In genomic region chr7:130993907-130994306, GRCm38 (mm10) we compare ENCODE assay signal across 13 mouse cellular contexts. TPM values are rescaled to one million over a fixed set of nuclear protein-coding genes. Genes with fewer than 3 reads are reported as not detected.
A peak's percentile ranks its signal among the peaks of the same experiment; 100 is the strongest.
DNase-seq lines count a peak whose midpoint lies in the region; ATAC-seq lines count a peak whose summit lies in the region.
"Had no signal": no experiment of that assay in that cellular context is flagged by ENCODE, and none has a peak within 500 bp of the region (broad histone marks: within the 10 kb centered on the region; RNA-seq: fewer than 3 reads in every experiment).

No protein-coding gene starts in this region.

- H3K4me2 ChIP-seq in intestine, embryonic 15.5 days (replicated peaks): no peak overlapping the region
- no peak overlapping the region for H3K4me2 ChIP-seq in intestine, embryonic 16.5 days (ENCODE audit: low read depth, low read length)
- H3K4me2 ChIP-seq in kidney, embryonic 14.5 days (replicated peaks; ENCODE audit: low read depth, low read length): no peak overlapping the region
- H3K4me2 ChIP-seq: embryonic facial prominence, embryonic 15.5 days; kidney, embryonic 15.5 days; limb, embryonic 15.5 days had no signal

- H3K27me3 ChIP-seq in intestine, embryonic 15.5 days (replicated peaks): no peaks in the 10 kb centered on the region
- no peaks in the 10 kb centered on the region for H3K27me3 ChIP-seq in intestine, embryonic 16.5 days (replicated peaks; ENCODE audit: control insufficient read depth, insufficient read depth, low read length)
- no peaks in the 10 kb centered on the region for H3K27me3 ChIP-seq in kidney, embryonic 14.5 days (ENCODE audit: control insufficient read depth, insufficient read depth, low read length)
- H3K27me3 ChIP-seq: embryonic facial prominence, embryonic 15.5 days; kidney, embryonic 15.5 days; limb, embryonic 15.5 days had no signal

- peak; percentile 21; the same call in 1 of the 2 replicates for ATAC-seq in intestine, embryonic 15.5 days
- ATAC-seq in intestine, embryonic 16.5 days: no peak
- no peak for ATAC-seq in kidney, embryonic 14.5 days (ENCODE audit: low FRiP score, low TSS enrichment)

- peak; percentile 15 for DNase-seq in thymus, postnatal 4 days
- no peak for DNase-seq in thymus, postnatal 14 days
- DNase-seq in embryo, embryonic 10.5 days (ENCODE audit: low spot score): peak; percentile 54
- no peak for DNase-seq in adrenal gland, postnatal 10 days
- DNase-seq: adrenal gland, postnatal 36 days; heart, adult 18-20 months had no signal

- WGBS in intestine, embryonic 15.5 days: 50% methylated on average over 8 of the region's 8 CpGs
- WGBS in intestine, embryonic 16.5 days: 50% methylated on average over 8 of the region's 8 CpGs
- 51% methylated on average over 8 of the region's 8 CpGs for WGBS in kidney, embryonic 14.5 days

- no peak overlapping the region for H3K27ac ChIP-seq in intestine, embryonic 15.5 days
- no peak overlapping the region for H3K27ac ChIP-seq in intestine, embryonic 16.5 days (ENCODE audit: low read length)
- H3K27ac ChIP-seq in kidney, embryonic 14.5 days (ENCODE audit: low read depth, low read length): no peak overlapping the region
- H3K27ac ChIP-seq: embryonic facial prominence, embryonic 15.5 days; kidney, embryonic 15.5 days; limb, embryonic 15.5 days had no signal

- no peak overlapping the region for H3K4me3 ChIP-seq in intestine, embryonic 15.5 days (replicated peaks)
- H3K4me3 ChIP-seq in intestine, embryonic 16.5 days (ENCODE audit: low read length): no peak overlapping the region
- no peak overlapping the region for H3K4me3 ChIP-seq in kidney, embryonic 14.5 days (ENCODE audit: low read length)
- H3K4me3 ChIP-seq: embryonic facial prominence, embryonic 15.5 days; kidney, embryonic 15.5 days; limb, embryonic 15.5 days had no signal

- no peak overlapping the region for H3K9ac ChIP-seq in intestine, embryonic 15.5 days
- no peak overlapping the region for H3K9ac ChIP-seq in intestine, embryonic 16.5 days (ENCODE audit: low read depth, low read length)
- H3K9ac ChIP-seq in kidney, embryonic 14.5 days (ENCODE audit: low read depth, low read length): no peak overlapping the region
- H3K9ac ChIP-seq: embryonic facial prominence, embryonic 15.5 days; kidney, embryonic 15.5 days; limb, embryonic 15.5 days had no signal

- no peaks in the 10 kb centered on the region for H3K4me1 ChIP-seq in intestine, embryonic 15.5 days (replicated peaks)
- H3K4me1 ChIP-seq in intestine, embryonic 16.5 days (ENCODE audit: control insufficient read depth, insufficient read depth, low read length): no peaks in the 10 kb centered on the region
- H3K4me1 ChIP-seq in kidney, embryonic 14.5 days (ENCODE audit: control insufficient read depth, insufficient read depth, low read length): no peaks in the 10 kb centered on the region
- H3K4me1 ChIP-seq: embryonic facial prominence, embryonic 15.5 days; kidney, embryonic 15.5 days had no signal

- H3K9me3 ChIP-seq in intestine, embryonic 15.5 days: no peaks in the 10 kb centered on the region
- H3K9me3 ChIP-seq in intestine, embryonic 16.5 days (ENCODE audit: control insufficient read depth, low read length): no peaks in the 10 kb centered on the region
- H3K9me3 ChIP-seq in kidney, embryonic 14.5 days (ENCODE audit: control insufficient read depth, low read length): no peaks in the 10 kb centered on the region
- H3K9me3 ChIP-seq: embryonic facial prominence, embryonic 15.5 days; kidney, embryonic 15.5 days; limb, embryonic 15.5 days had no signal

- H3K36me3 ChIP-seq in intestine, embryonic 15.5 days: no peaks in the 10 kb centered on the region
- no peaks in the 10 kb centered on the region for H3K36me3 ChIP-seq in intestine, embryonic 16.5 days (ENCODE audit: control insufficient read depth, insufficient read depth, low read length)
- H3K36me3 ChIP-seq in kidney, embryonic 14.5 days (ENCODE audit: control insufficient read depth, insufficient read depth, low read length): no peaks in the 10 kb centered on the region
- H3K36me3 ChIP-seq: embryonic facial prominence, embryonic 15.5 days; kidney, embryonic 15.5 days; limb, embryonic 15.5 days had no signal

RNA-seq across cellular contexts. Expression of gene Dmbt1, which starts 37.9 kb away (rescaled TPM):
- 126 and 138 TPM in 2 replicates for polyA plus RNA-seq in intestine, embryonic 15.5 days (2015; fragmentation: Nextera tagmentation; extraction: Ambion mirVana)
- polyA plus RNA-seq in intestine, embryonic 16.5 days (2015; fragmentation: Nextera tagmentation; extraction: Ambion mirVana): 209 and 239 TPM in 2 replicates
- under 1 TPM; 0.06 to 0.15 TPM for total RNA-seq in adrenal gland, postnatal 10 days (2021)
- polyA plus RNA-seq in kidney, embryonic 14.5 days (2014; fragmentation: Nextera tagmentation; extraction: Ambion mirVana): not detected in 2 replicates
- total RNA-seq: adrenal gland, postnatal 36 days had no signal
- polyA plus RNA-seq: neural tube, embryonic 14.5 days had no signal

RNA-seq across cellular contexts. Expression of gene Htra1, which starts 58.0 kb away (rescaled TPM):
- polyA plus RNA-seq in intestine, embryonic 15.5 days (2015; fragmentation: Nextera tagmentation; extraction: Ambion mirVana): 16.9 and 18.8 TPM in 2 replicates
- polyA plus RNA-seq in intestine, embryonic 16.5 days (2015; fragmentation: Nextera tagmentation; extraction: Ambion mirVana): 15.8 and 15.9 TPM in 2 replicates
- total RNA-seq in adrenal gland, postnatal 10 days (2021): 10 to 100 TPM; 76.1 to 89.5 TPM
- polyA plus RNA-seq in kidney, embryonic 14.5 days (2014; fragmentation: Nextera tagmentation; extraction: Ambion mirVana): 2.0 and 3.0 TPM in 2 replicates

Comparison
In these comparisons a context has a peak if more than half of its experiments do, and no peak if none do; other contexts are left out.
1. DNase-seq: peak in thymus, postnatal 4 days (single experiment) and embryo, embryonic 10.5 days (single experiment); none in thymus, postnatal 14 days (single experiment) and adrenal gland, postnatal 10 days (single experiment).
2. RNA of gene Dmbt1, which starts 37.9 kb away (polyA plus RNA-seq): 209 to 239 TPM in intestine, embryonic 16.5 days and 126 to 138 TPM in intestine, embryonic 15.5 days; not detected in kidney, embryonic 14.5 days; every median in the first group is over 100 times any median in the second.